Comparison of ENCODE assay signal across 15 mouse cellular contexts in the genomic region with DNA sequence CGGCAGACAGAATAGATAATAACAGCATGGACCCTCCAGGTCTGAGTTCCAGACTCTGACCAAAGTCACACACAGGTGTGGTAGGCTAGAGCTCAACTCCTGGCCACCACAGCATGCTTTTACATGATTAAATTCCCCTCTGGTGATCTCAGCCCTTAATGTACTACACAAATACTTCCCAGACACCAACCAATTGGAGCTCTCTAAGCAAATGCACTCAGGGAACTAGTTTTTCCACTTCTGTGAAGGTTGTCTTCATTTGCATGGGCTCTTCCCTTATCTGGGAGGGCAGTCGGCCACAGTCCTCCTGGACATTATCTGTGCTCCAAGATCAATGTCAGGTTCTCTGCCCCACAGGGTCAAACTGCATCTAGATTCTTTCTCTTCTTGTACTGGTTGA.
"Had no signal": no experiment of that assay in that cellular context is flagged by ENCODE, and none has a peak within 500 bp of the region (broad histone marks: within the 10 kb centered on the region; RNA-seq: fewer than 3 reads in every experiment).

No protein-coding gene starts in this region.

- H3K9me3 ChIP-seq: hindbrain, embryonic 12.5 days had no signal

- H3K4me1 ChIP-seq: hindbrain, embryonic 12.5 days; limb, embryonic 12.5 days; midbrain, embryonic 10.5 days; neural tube, embryonic 15.5 days had no signal

- H3K36me3 ChIP-seq: hindbrain, embryonic 12.5 days; limb, embryonic 12.5 days; midbrain, embryonic 10.5 days; neural tube, embryonic 15.5 days had no signal

- H3K4me3 ChIP-seq: hindbrain, embryonic 12.5 days; layer of hippocampus, adult 2 months; limb, embryonic 12.5 days; midbrain, embryonic 10.5 days; myocyte; neural tube, embryonic 15.5 days had no signal

- H3K27ac ChIP-seq: hindbrain, embryonic 12.5 days; layer of hippocampus, adult 2 months; limb, embryonic 12.5 days; liver, embryonic 14.5 days; midbrain, embryonic 10.5 days; neural tube, embryonic 15.5 days had no signal

- H3K9ac ChIP-seq: hindbrain, embryonic 12.5 days; limb, embryonic 12.5 days; liver, embryonic 14.5 days; neural tube, embryonic 15.5 days had no signal

- DNase-seq: kidney, adult 8-10 months; kidney, postnatal 10 days; kidney, postnatal 4 days; midbrain, embryonic 14.5 days; spleen, adult 18-20 months; thymus, postnatal 4 days had no signal

- H3K27me3 ChIP-seq: hindbrain, embryonic 12.5 days; limb, embryonic 12.5 days; neural tube, embryonic 15.5 days had no signal

- ATAC-seq: hindbrain, embryonic 16.5 days; inflammation-experienced regulatory T-cells, adult 6 months had no signal

- H3K4me2 ChIP-seq: hindbrain, embryonic 12.5 days; limb, embryonic 12.5 days; neural tube, embryonic 15.5 days had no signal
